In genomic region chr8:128608876-128609275, GRCm38 (mm10) we compare ENCODE assay signal across 21 mouse cellular contexts.
DNase-seq lines count a peak whose midpoint lies in the region; ATAC-seq and TF ChIP-seq lines count a peak whose summit lies in the region.
"Had no signal": no experiment of that assay in that cellular context is flagged by ENCODE, and none has a peak within 500 bp of the region (broad histone marks: within the 10 kb centered on the region; RNA-seq: fewer than 3 reads in every experiment).

No protein-coding gene starts in this region.

- H3K9me3 ChIP-seq in lung, postnatal 0 days (ENCODE audit: low read length) = no peaks in the 10 kb centered on the region
- H3K9me3 ChIP-seq in kidney, embryonic 16.5 days (ENCODE audit: low read length) = no peaks in the 10 kb centered on the region
- H3K9me3 ChIP-seq: embryonic facial prominence, embryonic 15.5 days; forebrain, embryonic 15.5 days; heart, embryonic 13.5 days; lung, embryonic 15.5 days; midbrain, embryonic 10.5 days had no signal

- no peak overlapping the region for H3K9ac ChIP-seq in lung, postnatal 0 days (replicated peaks; ENCODE audit: low read depth)
- H3K9ac ChIP-seq in kidney, embryonic 16.5 days (replicated peaks; ENCODE audit: low read length) = no peak overlapping the region
- H3K9ac ChIP-seq: embryonic facial prominence, embryonic 15.5 days; forebrain, embryonic 15.5 days; heart, embryonic 13.5 days; liver, embryonic 14.5 days; lung, embryonic 15.5 days had no signal

- no peak overlapping the region for H3K4me3 ChIP-seq in lung, postnatal 0 days (ENCODE audit: low read depth, low read length)
- H3K4me3 ChIP-seq in kidney, embryonic 16.5 days (ENCODE audit: low read length) = no peak overlapping the region
- H3K4me3 ChIP-seq: embryonic facial prominence, embryonic 15.5 days; forebrain, embryonic 15.5 days; heart, embryonic 13.5 days; lung, embryonic 15.5 days; midbrain, embryonic 10.5 days had no signal

- no peaks in the 10 kb centered on the region for H3K4me1 ChIP-seq in lung, postnatal 0 days (ENCODE audit: insufficient read depth, low read depth, low read length)
- H3K4me1 ChIP-seq in kidney, embryonic 16.5 days (ENCODE audit: insufficient read depth, low read length) = peaks cover 9% of the 10 kb centered on the region; the same call in 1 of the 2 replicates
- H3K4me1 ChIP-seq: embryonic facial prominence, embryonic 15.5 days; lung, embryonic 15.5 days had no signal

- no peak overlapping the region for H3K4me2 ChIP-seq in lung, postnatal 0 days (replicated peaks; ENCODE audit: low read depth, low read length)
- no peak overlapping the region for H3K4me2 ChIP-seq in kidney, embryonic 16.5 days (replicated peaks; ENCODE audit: low read depth, low read length)
- H3K4me2 ChIP-seq: embryonic facial prominence, embryonic 15.5 days; forebrain, embryonic 15.5 days; heart, embryonic 13.5 days; lung, embryonic 15.5 days had no signal

- DNase-seq in lung, postnatal 0 days (ENCODE audit: low spot score) = peak; percentile 8
- DNase-seq in lung, postnatal 25 days (ENCODE audit: low spot score) = no peak
- peak; percentile 6 for DNase-seq in embryo, embryonic 9.5 days (ENCODE audit: extremely low spot score)
- DNase-seq in mesoderm, embryonic 11.5 days (ENCODE audit: low read depth, low spot score) = peak; percentile 9
- DNase-seq in left cerebral cortex, postnatal 14 days (ENCODE audit: low spot score in 2 of 2) = no peak
- DNase-seq: adrenal gland, postnatal 25 days; cerebellum, postnatal 10 days; gastrocnemius, postnatal 10 days; heart, adult 11 months; heart, postnatal 14 days had no signal

- no peaks in the 10 kb centered on the region for H3K27me3 ChIP-seq in lung, postnatal 0 days (replicated peaks; ENCODE audit: insufficient read depth, low read length)
- H3K27me3 ChIP-seq in kidney, embryonic 16.5 days (ENCODE audit: insufficient read depth, low read length) = no peaks in the 10 kb centered on the region
- H3K27me3 ChIP-seq: embryonic facial prominence, embryonic 15.5 days; forebrain, embryonic 15.5 days; heart, embryonic 13.5 days; lung, embryonic 15.5 days had no signal

- 56% methylated on average over 2 of the region's 2 CpGs for WGBS in lung, postnatal 0 days
- 41% methylated on average over 2 of the region's 2 CpGs for WGBS in kidney, embryonic 16.5 days

- no peaks in the 10 kb centered on the region for H3K36me3 ChIP-seq in lung, postnatal 0 days (ENCODE audit: insufficient read depth, low read length)
- no peaks in the 10 kb centered on the region for H3K36me3 ChIP-seq in kidney, embryonic 16.5 days (ENCODE audit: insufficient read depth, low read length)
- H3K36me3 ChIP-seq: embryonic facial prominence, embryonic 15.5 days; forebrain, embryonic 15.5 days; heart, embryonic 13.5 days; lung, embryonic 15.5 days; midbrain, embryonic 10.5 days had no signal

- no peak for TF ChIP-seq EP300 in lung, postnatal 0 days (IDR thresholded peaks at IDR 0.05)

- H3K27ac ChIP-seq in lung, postnatal 0 days (ENCODE audit: low read length) = no peak overlapping the region
- H3K27ac ChIP-seq in kidney, embryonic 16.5 days (ENCODE audit: low read length) = 0 out of 2 replicates have a peak overlapping the region, but pooled peaks have one; percentile 24
- H3K27ac ChIP-seq: embryonic facial prominence, embryonic 15.5 days; forebrain, embryonic 15.5 days; heart, embryonic 13.5 days; hindbrain, postnatal 0 days; liver, embryonic 14.5 days; lung, embryonic 15.5 days; macrophage; midbrain, embryonic 10.5 days had no signal

- no peak for ATAC-seq in lung, postnatal 0 days
- peak; percentile 87 for ATAC-seq in kidney, embryonic 16.5 days (ENCODE audit: low FRiP score, low TSS enrichment)
- no peak for ATAC-seq in frontal cortex, adult (ENCODE audit: low TSS enrichment)
- ATAC-seq: activated CD4-positive, CD25-positive, alpha-beta regulatory T cell, adult 4 months; forebrain, embryonic 15.5 days; hindbrain, postnatal 0 days had no signal

- intact Hi-C loops in left cerebral cortex, postnatal 14 days (cut with DNase I) = no loop called here

- no peak for TF ChIP-seq CTCF in lung, postnatal 0 days (IDR thresholded peaks at IDR 0.05)

Comparison
In these comparisons a context has a peak if more than half of its experiments do, and no peak if none do; other contexts are left out.
1. DNase-seq: peak in lung, postnatal 0 days (single experiment), embryo, embryonic 9.5 days (single experiment) and mesoderm, embryonic 11.5 days (single experiment); none in lung, postnatal 25 days (single experiment) and left cerebral cortex, postnatal 14 days (0 of 2).